Mouse (Mus musculus): ENCODE data around the gene Cd160.

DNA sequence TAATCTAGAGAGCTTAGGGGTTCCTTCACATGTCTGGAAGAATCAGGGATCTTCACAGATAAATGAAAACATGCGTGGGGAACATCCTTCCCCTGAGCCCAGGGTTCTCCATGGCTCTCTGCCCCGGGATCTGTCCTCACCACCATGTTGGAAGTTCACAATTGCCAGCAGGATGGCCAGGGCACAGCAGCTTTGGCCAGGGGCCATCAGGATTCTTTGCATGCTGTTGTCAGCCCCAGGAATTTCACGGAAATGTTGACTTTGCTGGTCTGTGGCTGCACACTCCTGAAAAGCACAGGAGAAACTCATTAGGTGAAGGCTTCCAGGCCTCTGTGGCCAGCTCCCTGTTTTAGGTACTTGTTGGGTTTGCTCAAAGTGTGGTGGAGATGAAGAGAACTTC, 20.5 kb downstream of the Cd160 start:
- TF ChIP-seq POLR2A (IDR thresholded peaks at IDR 0.05; ENCODE audit: control insufficient read depth, low read depth, low read length) (no peak), CTCF (IDR thresholded peaks at IDR 0.05; ENCODE audit: control insufficient read depth, insufficient read depth, insufficient replicate concordance, low read depth, low read length) (no peak)
